Mouse (Mus musculus): ENCODE measurements around the gene Map4k3.

DNA sequence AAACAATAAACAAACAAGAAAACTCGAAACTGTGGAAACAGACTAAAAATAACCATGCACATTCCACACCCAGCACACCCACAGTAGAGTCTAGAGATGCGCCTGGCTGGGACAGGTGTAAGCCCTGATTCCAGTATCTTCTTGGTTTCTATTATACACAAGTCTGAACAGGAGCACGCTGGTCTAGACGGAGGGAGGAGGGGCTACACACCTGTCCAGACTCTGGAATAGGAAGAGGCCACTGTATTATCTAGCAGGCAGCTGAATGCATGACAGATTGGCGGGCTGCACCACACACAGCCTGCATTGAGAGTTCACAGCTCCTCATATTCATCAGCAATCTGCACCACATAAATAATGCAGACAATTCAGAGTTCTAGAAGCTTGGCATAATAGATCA, 26.6 kb downstream of the Map4k3 start:
- TF ChIP-seq CTCF (IDR thresholded peaks at IDR 0.05; ENCODE audit: insufficient read depth, low read length), result no peak
- no peak for TF ChIP-seq POLR2A (IDR thresholded peaks at IDR 0.05; ENCODE audit: borderline replicate concordance, extremely low read depth, low read depth, low read length)
